Mouse (Mus musculus) limb, embryonic 10.5 days (tissue): ENCODE data around the gene Bicd1. TPM values are rescaled to one million over a fixed set of nuclear protein-coding genes. Genes with fewer than 3 reads are reported as not detected.

Source experiments
- DNase-seq: peaks from one replicate; pipeline ENCODE4 v3.0.0-alpha.2; 2017; ENCODE audit warnings: low spot score
- H3K27ac ChIP-seq: fragments of 300-500 bp; sonication (generic); 2 replicates; pipeline ENCODE4 v1.5.1; 2016; ENCODE audit warnings: mild to moderate bottlenecking
- H3K27me3 ChIP-seq: fragments of 300-500 bp; sonication (generic); 2 replicates; pipeline ENCODE4 v1.6.1; 2016; ENCODE audit warnings: low read depth, mild to moderate bottlenecking; ENCODE audit not compliant: poor library complexity, severe bottlenecking
- H3K36me3 ChIP-seq: fragments of 300-500 bp; sonication (generic); 2 replicates; pipeline ENCODE4 v1.6.1; 2016; ENCODE audit warnings: mild to moderate bottlenecking, moderate library complexity
- H3K4me1 ChIP-seq: fragments of 300-500 bp; sonication (generic); 2 replicates; pipeline ENCODE4 v1.6.1; 2016
- H3K4me3 ChIP-seq: fragments of 300-500 bp; sonication (generic); 2 replicates; pipeline ENCODE4 v1.5.1; 2016; ENCODE audit warnings: mild to moderate bottlenecking, moderate library complexity
- H3K9me3 ChIP-seq: fragments of 300-500 bp; sonication (generic); replicated peaks from 2 replicates; pipeline ENCODE4 v1.6.1; 2016; ENCODE audit warnings: mild to moderate bottlenecking
- WGBS: fragments of 180-500 bp; shearing (Covaris S2); methylation state at CpG from one replicate; pipeline ENCODE4 v1.1.7; 2016; 5-methylcytosine and 5-hydroxymethylcytosine counted together
- microRNA-seq: library from miRNA; unstranded; fragments of <30 nt; microRNA quantifications from one replicate; pipeline ENCODE4, GENCODE M21; 2017
- polyA plus RNA-seq: library from polyadenylated mRNA; unstranded; fragments of >200 nt; fragmentation: Nextera tagmentation; extraction: Ambion mirVana; gene quantifications from 2 replicates; pipeline ENCODE4 v1.2.1, GENCODE M21; 2016

Gene Bicd1
- polyA plus RNA-seq, 1 experiment from 2014 or later: 5.6 TPM

- Histone ChIP-seq H3K4me1 (no peaks in the 10 kb centered on the region), H3K36me3 (peaks cover 15% of the 10 kb centered on the region), H3K27me3 (no peaks in the 10 kb centered on the region), H3K27ac (no peak overlapping the region), H3K9me3 (0 out of 2 replicates have a peak, but pooled peaks cover 5% of the 10 kb centered on the region), H3K4me3 (no peak overlapping the region)
- 91% methylated on average over 7 of the region's 7 CpGs for WGBS
- no peak for DNase-seq
These were observed 177.2 kb downstream of the Bicd1 start for GRCm38 (mm10) chr6:149585708-149586504.

Small RNAs within 50 kb of the gene (microRNA-seq; reads per million reads assigned to microRNA genes)
- not detected for gene Gm24307

Other genes starting within 250 kb of the Bicd1 start
- gene Amn1, start 220.2 kb upstream of the Bicd1 start, polyA plus RNA-seq: 39.5 and 44.0 TPM in 2 replicates
- 51.8 and 61.6 TPM in 2 replicates for gene Resf1, start 99.5 kb upstream of the Bicd1 start, polyA plus RNA-seq